Mouse (Mus musculus) neural tube, embryonic 11.5 days (tissue): ENCODE data around the gene Agap1. TPM values are rescaled to one million over a fixed set of nuclear protein-coding genes. Genes with fewer than 3 reads are reported as not detected.
"Not testable (repeated sequence)": the region's sequence is repeated elsewhere in the genome, so short reads cannot be mapped to it uniquely, and the experiment has no call there.

Experiments used
- ATAC-seq: fragments of 200-750 bp; cut with Nextera tagmentation; 2 replicates; pipeline ENCODE4 v1.8.0; 2017; ENCODE audit warnings: moderate number of reproducible peaks, mild to moderate bottlenecking, moderate TSS enrichment, moderate library complexity; ENCODE audit not compliant: insufficient read depth, low FRiP score, low TSS enrichment
- DNase-seq: peaks from one replicate; pipeline ENCODE4 v3.0.0-alpha.2; 2015; ENCODE audit warnings: low spot score
- H3K27ac ChIP-seq: fragments of 300-500 bp; sonication (generic); 2 replicates; pipeline ENCODE4 v1.5.1; 2014; ENCODE audit warnings: low read depth, mild to moderate bottlenecking, low read length
- H3K27me3 ChIP-seq: fragments of 300-500 bp; sonication (generic); 2 replicates; pipeline ENCODE4 v1.6.1; 2014; ENCODE audit warnings: mild to moderate bottlenecking, low read length, mixed read lengths; ENCODE audit not compliant: control insufficient read depth, insufficient read depth
- H3K36me3 ChIP-seq: fragments of 300-500 bp; sonication (generic); 2 replicates; pipeline ENCODE4 v1.6.1; 2014; ENCODE audit warnings: mild to moderate bottlenecking, low read length, moderate library complexity, mixed read lengths; ENCODE audit not compliant: control insufficient read depth, insufficient read depth
- H3K4me1 ChIP-seq: fragments of 300-500 bp; sonication (generic); 2 replicates; pipeline ENCODE4 v1.6.1; 2014; ENCODE audit warnings: low read length, mixed read lengths; ENCODE audit not compliant: control insufficient read depth, insufficient read depth
- H3K4me2 ChIP-seq: fragments of 300-500 bp; sonication (generic); 2 replicates; pipeline ENCODE4 v1.6.1; 2014; ENCODE audit warnings: low read depth, mild to moderate bottlenecking, moderate library complexity
- H3K4me3 ChIP-seq: fragments of 300-500 bp; sonication (generic); 2 replicates; pipeline ENCODE4 v1.5.1; 2014; ENCODE audit warnings: low read depth, low read length
- H3K9ac ChIP-seq: fragments of 300-500 bp; sonication (generic); 2 replicates; pipeline ENCODE4 v1.6.1; 2014; ENCODE audit warnings: mild to moderate bottlenecking, low read length
- H3K9me3 ChIP-seq: fragments of 300-500 bp; sonication (generic); 2 replicates; pipeline ENCODE4 v1.6.1; 2016; ENCODE audit warnings: low read length; ENCODE audit not compliant: control insufficient read depth
- WGBS: fragments of 180-500 bp; shearing (Covaris S2); extraction: QIAGEN DNeasy Blood & Tissue Kit; methylation state at CpG from one replicate; pipeline ENCODE4 v1.1.7; 2014; 5-methylcytosine and 5-hydroxymethylcytosine counted together
- polyA plus RNA-seq: library from polyadenylated mRNA; unstranded; fragments of >200 nt; fragmentation: Nextera tagmentation; extraction: Ambion mirVana; gene quantifications from 2 replicates; pipeline ENCODE4 v1.2.1, GENCODE M21; 2014

Agap1 gene
- polyA plus RNA-seq, 1 experiment from 2014 or later: 31.1 TPM

DNA sequence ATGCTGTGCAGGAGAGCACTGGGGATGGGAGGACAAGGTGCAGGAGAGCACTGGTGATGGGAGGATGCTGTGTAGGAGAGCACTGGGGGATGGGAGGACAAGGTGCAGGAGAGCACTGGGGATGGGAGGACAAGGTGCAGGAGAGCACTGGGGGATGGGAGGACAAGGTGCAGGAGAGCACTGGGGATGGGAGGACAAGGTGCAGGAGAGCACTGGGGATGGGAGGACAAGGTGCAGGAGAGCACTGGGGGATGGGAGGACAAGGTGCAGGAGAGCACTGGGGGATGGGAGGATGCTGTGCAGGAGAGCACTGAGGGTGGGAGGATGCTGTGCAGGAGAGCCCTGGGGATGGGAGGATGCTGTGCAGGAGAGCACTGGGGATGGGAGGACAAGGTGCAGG, 47.3 kb downstream of the Agap1 start:
- peaks cover 19% of the 10 kb centered on the region for H3K4me1 ChIP-seq
- H3K27ac ChIP-seq, H3K4me3 ChIP-seq: not testable (repeated sequence)

DNA sequence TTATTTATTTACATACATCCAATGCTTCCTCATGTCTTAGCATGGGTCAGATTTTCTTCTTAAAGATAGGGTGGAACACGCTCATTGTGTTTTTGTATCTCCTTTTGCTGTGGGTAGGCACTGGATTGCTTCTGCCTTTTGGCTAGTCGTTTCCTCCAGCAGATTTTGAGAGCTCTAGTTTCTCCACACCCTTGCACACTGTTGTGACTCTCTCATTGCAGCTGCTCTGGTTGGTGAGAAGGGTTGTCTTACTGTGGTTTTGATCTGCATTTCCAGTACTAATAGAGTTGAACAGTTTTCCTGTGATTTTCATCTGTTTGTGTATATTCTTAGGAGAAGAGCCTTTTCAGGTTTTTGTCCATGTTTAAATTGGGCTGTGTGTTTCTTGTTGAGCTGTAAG, 54.6 kb downstream of the Agap1 start:
- Histone ChIP-seq H3K36me3 (no peaks in the 10 kb centered on the region), H3K4me3 (no peak overlapping the region), H3K27ac (no peak overlapping the region), H3K4me2 (no peak overlapping the region), H3K4me1 (peaks cover 12% of the 10 kb centered on the region), H3K9me3 (no peaks in the 10 kb centered on the region), H3K9ac (no peak overlapping the region), H3K27me3 (no peaks in the 10 kb centered on the region)
- ATAC-seq: no peak
- WGBS: 62% methylated on average over 2 of the region's 2 CpGs
- DNase-seq: no peak

More for the DNA sequence above, 47.3 kb downstream of the Agap1 start:
- H3K36me3 ChIP-seq, H3K4me2 ChIP-seq, H3K9me3 ChIP-seq, ATAC-seq, H3K9ac ChIP-seq, DNase-seq, H3K27me3 ChIP-seq: not testable (repeated sequence)

DNA sequence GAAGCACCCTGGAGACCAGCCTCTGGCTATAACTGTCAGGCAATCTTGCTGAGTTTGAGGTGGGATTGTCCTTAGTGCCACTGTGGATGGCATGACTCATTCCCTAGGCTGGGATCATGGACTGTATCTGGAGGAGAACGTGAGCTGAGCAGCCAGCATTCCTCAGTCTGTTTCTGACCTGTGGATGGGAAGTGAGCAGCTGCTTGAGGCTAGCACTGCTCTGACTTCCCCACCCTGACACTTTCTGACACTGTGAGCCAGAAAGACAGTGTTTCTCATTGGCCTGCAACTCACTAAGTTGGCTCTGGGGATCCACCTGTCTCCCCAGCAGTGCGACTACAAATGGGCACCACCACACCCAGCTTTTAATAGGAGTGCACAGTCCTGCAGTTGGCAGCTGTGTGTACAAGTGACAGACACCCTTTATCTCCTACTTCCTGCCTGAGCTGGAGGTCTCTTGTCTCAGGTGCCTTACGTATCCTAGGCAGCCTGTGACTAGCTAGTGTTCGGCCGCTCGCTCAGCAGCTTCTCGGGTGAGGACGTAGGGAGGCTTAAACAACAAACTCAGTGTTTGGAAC, 55.2 kb downstream of the Agap1 start:
- no peak for DNase-seq

DNA sequence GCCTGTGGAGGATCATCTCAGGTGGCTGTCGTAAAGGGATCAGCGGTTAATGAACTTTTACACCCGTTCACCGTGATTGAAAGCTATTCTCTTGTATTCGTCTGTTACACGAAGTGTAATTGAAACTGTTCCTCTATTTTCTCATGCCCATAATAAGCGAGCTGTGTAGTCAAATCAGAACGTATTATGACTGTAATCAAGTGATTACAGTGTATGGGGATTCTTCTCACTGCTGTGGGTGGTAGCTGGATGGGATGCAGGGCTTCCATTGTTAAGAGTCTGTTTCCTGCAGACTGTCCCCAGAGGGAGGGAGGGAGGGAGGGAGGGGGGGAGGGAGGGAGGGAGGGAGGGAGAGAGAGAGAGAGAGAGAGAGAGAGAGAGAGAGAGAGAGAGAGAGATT, 56.1 kb downstream of the Agap1 start:
- Histone ChIP-seq H3K9me3 (no peaks in the 10 kb centered on the region), H3K36me3 (no peaks in the 10 kb centered on the region), H3K4me3 (no peak overlapping the region), H3K27ac (no peak overlapping the region), H3K27me3 (no peaks in the 10 kb centered on the region), H3K4me2 (no peak overlapping the region), H3K4me1 (peaks cover 12% of the 10 kb centered on the region), H3K9ac (no peak overlapping the region)
- DNase-seq (no peak), ATAC-seq (no peak)
- 37% methylated on average over 8 of the region's 8 CpGs for WGBS

More for the DNA sequence above, 55.2 kb downstream of the Agap1 start:
- Histone ChIP-seq H3K9me3 (no peaks in the 10 kb centered on the region), H3K4me2 (no peak overlapping the region), H3K9ac (no peak overlapping the region), H3K27me3 (no peaks in the 10 kb centered on the region), H3K36me3 (no peaks in the 10 kb centered on the region), H3K4me3 (no peak overlapping the region), H3K4me1 (peaks cover 12% of the 10 kb centered on the region), H3K27ac (no peak overlapping the region)
- WGBS: 49% methylated on average over 8 of the region's 8 CpGs
- ATAC-seq: no peak

DNA sequence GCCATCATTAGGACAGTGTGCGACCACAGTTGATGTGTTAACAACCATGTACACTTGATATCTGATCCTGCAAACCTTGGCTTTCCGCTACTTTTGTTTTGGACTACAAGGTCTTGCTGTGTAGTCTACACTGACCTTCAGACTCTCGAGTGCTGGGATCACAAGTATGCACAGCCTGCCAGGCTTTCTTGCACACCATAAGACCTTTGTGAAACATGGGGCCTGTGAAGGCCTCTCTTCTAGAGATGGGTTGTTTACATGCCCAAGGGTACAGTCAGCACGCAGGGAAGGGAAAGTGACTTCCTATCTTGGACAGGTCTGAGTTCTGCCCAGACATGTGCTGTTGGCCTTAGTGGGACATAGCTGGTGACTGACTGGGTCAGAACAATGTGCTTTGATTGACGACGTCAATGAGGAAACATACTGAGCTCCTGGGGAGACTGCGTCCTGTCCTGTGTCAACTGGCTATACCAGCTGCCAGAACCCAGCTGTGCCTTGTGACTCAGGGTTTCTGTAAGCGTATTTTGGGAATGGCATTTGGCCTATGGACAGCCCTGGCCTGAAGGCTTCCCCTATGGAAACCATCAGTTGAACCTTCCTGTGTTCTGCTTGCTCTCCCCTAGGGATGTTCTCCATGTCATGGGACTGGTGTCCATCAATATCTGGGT, 59.1 kb downstream of the Agap1 start:
- ATAC-seq: no peak
- WGBS: 75% methylated on average over 8 of the region's 8 CpGs
- DNase-seq: no peak
- H3K4me1 ChIP-seq: peaks cover 37% of the 10 kb centered on the region
- no peak overlapping the region for H3K27ac ChIP-seq
- H3K9ac ChIP-seq: no peak overlapping the region
- H3K4me2 ChIP-seq: no peak overlapping the region
- H3K36me3 ChIP-seq: no peaks in the 10 kb centered on the region
- H3K9me3 ChIP-seq: no peaks in the 10 kb centered on the region
- no peaks in the 10 kb centered on the region for H3K27me3 ChIP-seq
- no peak overlapping the region for H3K4me3 ChIP-seq

DNA sequence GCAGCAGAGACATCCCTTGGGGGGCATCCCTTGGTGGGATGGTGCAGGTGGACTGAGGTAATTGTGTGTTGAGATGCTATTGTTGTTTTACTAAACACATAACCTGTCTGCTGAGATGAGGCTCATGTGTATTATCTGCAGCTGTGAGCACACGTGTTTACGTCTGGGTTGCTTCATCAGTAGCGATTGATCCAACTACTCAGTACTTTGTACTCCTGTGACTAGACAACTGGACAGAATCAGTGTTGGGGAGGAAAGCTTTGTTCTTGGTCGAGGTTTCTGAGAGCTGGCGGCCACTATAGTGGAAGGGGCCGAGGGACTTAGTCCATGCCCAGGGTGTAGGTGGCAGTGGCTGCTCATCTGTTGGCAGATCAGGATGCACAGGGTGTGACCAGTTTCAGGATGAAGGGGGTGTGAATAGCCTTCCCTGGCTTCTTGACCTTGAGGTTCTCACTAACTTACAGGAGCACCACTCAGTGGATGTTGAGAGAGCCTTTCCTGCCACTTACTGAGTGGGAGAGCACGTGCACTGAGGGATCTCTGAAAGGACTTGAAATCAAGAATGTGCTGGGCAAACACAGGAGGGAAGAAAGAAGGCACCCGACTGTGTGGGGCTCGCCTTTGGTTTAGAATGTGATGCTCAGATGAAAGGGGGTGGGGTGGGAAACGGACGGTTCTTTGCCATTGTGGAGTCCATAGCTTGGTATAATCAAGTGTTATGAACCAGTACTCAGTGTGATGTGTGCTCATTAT, 61.4 kb downstream of the Agap1 start:
- Histone ChIP-seq H3K27me3 (no peaks in the 10 kb centered on the region), H3K4me2 (no peak overlapping the region), H3K9ac (no peak overlapping the region), H3K4me3 (no peak overlapping the region), H3K27ac (no peak overlapping the region), H3K9me3 (no peaks in the 10 kb centered on the region), H3K4me1 (peaks cover 39% of the 10 kb centered on the region), H3K36me3 (no peaks in the 10 kb centered on the region)
- WGBS: 72% methylated on average over 11 of the region's 11 CpGs
- ATAC-seq: no peak
- DNase-seq: no peak

DNA sequence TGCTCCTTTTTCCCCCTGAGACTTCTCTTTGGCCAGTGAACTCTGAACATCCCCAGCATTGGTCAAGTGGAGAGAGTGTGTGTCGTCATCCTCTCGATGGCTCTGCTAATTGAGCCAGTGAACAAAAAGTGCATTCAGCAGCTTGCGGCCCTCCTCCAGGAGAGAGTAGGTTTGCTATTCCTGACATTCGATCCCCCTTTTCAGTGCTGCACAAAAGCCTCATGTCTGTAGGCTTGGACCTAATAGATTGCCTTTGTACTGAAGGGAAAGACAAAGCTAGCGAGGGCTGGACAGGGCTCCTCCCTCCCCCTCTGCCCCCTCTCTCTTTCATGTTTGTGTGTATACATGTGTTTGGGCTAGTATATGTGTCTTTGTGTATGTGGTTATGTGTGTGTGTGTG, 63.2 kb downstream of the Agap1 start:
- peak; percentile 52 for ATAC-seq
- H3K9me3 ChIP-seq: no peaks in the 10 kb centered on the region
- peak; percentile 71 for DNase-seq
- H3K4me2 ChIP-seq: peak overlapping the region; percentile 9; the same call in 1 of the 2 replicates
- no peaks in the 10 kb centered on the region for H3K27me3 ChIP-seq
- H3K4me1 ChIP-seq: peaks cover 50% of the 10 kb centered on the region
- H3K27ac ChIP-seq: peak overlapping the region; percentile 64
- no peak overlapping the region; the same call in 1 of the 2 replicates for H3K9ac ChIP-seq
- no peak overlapping the region for H3K4me3 ChIP-seq
- 20% methylated on average over 5 of the region's 5 CpGs for WGBS
- H3K36me3 ChIP-seq: no peaks in the 10 kb centered on the region

DNA sequence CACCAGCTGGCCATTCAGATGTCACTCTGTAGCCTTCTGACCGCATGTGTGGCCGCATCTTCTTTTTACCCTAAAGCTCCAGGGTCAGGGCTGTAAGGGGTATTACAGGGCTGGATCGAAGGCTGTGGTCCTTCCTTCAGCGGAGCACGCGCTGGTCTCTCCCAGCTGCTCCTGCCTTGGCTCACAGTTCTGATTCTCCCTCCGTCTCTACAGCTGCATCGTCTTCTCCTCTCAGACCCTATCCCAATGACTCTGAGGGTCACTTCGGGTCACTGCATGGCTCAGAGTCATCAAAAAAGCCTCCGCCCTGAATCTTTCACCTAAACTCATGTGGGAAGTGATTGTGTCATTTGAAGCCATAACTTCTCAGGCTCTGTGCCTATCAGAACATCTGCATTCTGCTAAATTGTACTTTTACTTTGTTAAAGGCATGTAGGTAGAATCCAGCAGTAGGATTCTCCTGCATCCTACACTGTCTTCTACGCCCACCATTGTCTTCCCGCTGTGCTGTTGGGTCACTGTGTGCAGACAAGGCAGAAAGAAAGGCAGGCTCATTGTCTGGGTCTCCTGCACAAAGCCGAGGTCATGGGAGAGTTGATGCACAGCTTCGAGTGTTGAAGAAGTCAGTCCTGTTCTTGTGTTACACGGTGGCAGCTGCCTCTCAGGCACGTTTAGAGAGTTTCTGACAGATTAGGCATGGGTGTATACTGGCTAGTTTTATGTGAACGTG, 65.5 kb downstream of the Agap1 start:
- Histone ChIP-seq H3K4me2 (no peak overlapping the region), H3K27ac (no peak overlapping the region), H3K27me3 (no peaks in the 10 kb centered on the region), H3K4me1 (peaks cover 52% of the 10 kb centered on the region), H3K36me3 (no peaks in the 10 kb centered on the region), H3K9me3 (no peaks in the 10 kb centered on the region), H3K9ac (no peak overlapping the region), H3K4me3 (no peak overlapping the region)
- 27% methylated on average over 16 of the region's 17 CpGs for WGBS
- DNase-seq (no peak), ATAC-seq (no peak)
